In genomic region chr7:144052076-144052475, GRCm38 (mm10) we compare ENCODE assay signal across 8 mouse cellular contexts. TPM values are rescaled to one million over a fixed set of nuclear protein-coding genes. Genes with fewer than 3 reads are reported as not detected.
A peak's percentile ranks its signal among the peaks of the same experiment; 100 is the strongest.
DNase-seq lines count a peak whose midpoint lies in the region; ATAC-seq lines count a peak whose summit lies in the region.

No protein-coding gene starts in this region.

- H3K9me3 ChIP-seq in kidney, embryonic 14.5 days (ENCODE audit: control insufficient read depth, low read length), result no peaks in the 10 kb centered on the region
- no peaks in the 10 kb centered on the region for H3K9me3 ChIP-seq in kidney, embryonic 15.5 days (replicated peaks)

- peak; percentile 62 for DNase-seq in kidney, adult 11 months
- DNase-seq in adrenal gland, postnatal 36 days, result peak; percentile 73 to 82
- DNase-seq in lung, postnatal 36 days, result peak; percentile 48
- DNase-seq in gastrocnemius, postnatal 10 days, result no peak
- no peak for DNase-seq in left cerebral cortex, adult 11 months (ENCODE audit: low spot score)
- no peak for DNase-seq in layer of hippocampus, postnatal 14 days (ENCODE audit: low spot score in 2 of 2)

- H3K4me3 ChIP-seq in kidney, embryonic 14.5 days (ENCODE audit: low read length), result no peak overlapping the region
- no peak overlapping the region for H3K4me3 ChIP-seq in kidney, embryonic 15.5 days (replicated peaks)

- no peaks in the 10 kb centered on the region for H3K4me1 ChIP-seq in kidney, embryonic 14.5 days (ENCODE audit: control insufficient read depth, insufficient read depth, low read length)
- H3K4me1 ChIP-seq in kidney, embryonic 15.5 days, result peaks cover 13% of the 10 kb centered on the region

- no peak overlapping the region for H3K4me2 ChIP-seq in kidney, embryonic 14.5 days (replicated peaks; ENCODE audit: low read depth, low read length)
- no peak overlapping the region for H3K4me2 ChIP-seq in kidney, embryonic 15.5 days

- no peak for ATAC-seq in kidney, embryonic 14.5 days (ENCODE audit: low FRiP score, low TSS enrichment)
- peak; percentile 20; the same call in 1 of the 2 replicates for ATAC-seq in kidney, embryonic 15.5 days (replicated peaks; ENCODE audit: low FRiP score)

- H3K9ac ChIP-seq in kidney, embryonic 14.5 days (ENCODE audit: low read depth, low read length), result no peak overlapping the region
- no peak overlapping the region for H3K9ac ChIP-seq in kidney, embryonic 15.5 days

- H3K36me3 ChIP-seq in kidney, embryonic 14.5 days (ENCODE audit: control insufficient read depth, insufficient read depth, low read length), result no peaks in the 10 kb centered on the region
- no peaks in the 10 kb centered on the region for H3K36me3 ChIP-seq in kidney, embryonic 15.5 days

- 8% methylated on average over 12 of the region's 12 CpGs for WGBS in kidney, embryonic 14.5 days
- WGBS in kidney, embryonic 15.5 days, result 8% methylated on average over 12 of the region's 12 CpGs

- H3K27ac ChIP-seq in kidney, embryonic 14.5 days (ENCODE audit: low read depth, low read length), result no peak overlapping the region
- H3K27ac ChIP-seq in kidney, embryonic 15.5 days, result no peak overlapping the region

- no peaks in the 10 kb centered on the region for H3K27me3 ChIP-seq in kidney, embryonic 14.5 days (ENCODE audit: control insufficient read depth, insufficient read depth, low read length)
- no peaks in the 10 kb centered on the region for H3K27me3 ChIP-seq in kidney, embryonic 15.5 days

RNA-seq across cellular contexts. Expression of gene Shank2, which starts 50.3 kb away (rescaled TPM):
- polyA plus RNA-seq in kidney, embryonic 14.5 days (2014; fragmentation: Nextera tagmentation; extraction: Ambion mirVana), result 2.6 and 3.3 TPM in 2 replicates
- total RNA-seq in adrenal gland, postnatal 36 days (2021), result 1 to 10 TPM; 2.8 to 6.6 TPM
- polyA plus RNA-seq in kidney, embryonic 15.5 days (2015; fragmentation: Nextera tagmentation; extraction: Ambion mirVana), result 2.6 and 2.7 TPM in 2 replicates
- under 1 TPM; 0.52 to 0.68 TPM for total RNA-seq in gastrocnemius, postnatal 10 days (2021)
- 100 to 1,000 TPM; 133 to 146 TPM for total RNA-seq in layer of hippocampus, postnatal 14 days (2021)

Comparison
In these comparisons a context has a peak if more than half of its experiments do, and no peak if none do; other contexts are left out.
1. DNase-seq: peak in kidney, adult 11 months (single experiment), adrenal gland, postnatal 36 days (2 of 2) and lung, postnatal 36 days (single experiment); none in gastrocnemius, postnatal 10 days (single experiment), left cerebral cortex, adult 11 months (single experiment) and layer of hippocampus, postnatal 14 days (0 of 2).
2. RNA of gene Shank2, which starts 50.3 kb away (total RNA-seq): 133 to 146 TPM in layer of hippocampus, postnatal 14 days; 2.8 to 6.6 TPM in adrenal gland, postnatal 36 days and 0.52 to 0.68 TPM in gastrocnemius, postnatal 10 days; every median in the first group is over 10 times any median in the second.